Mouse (Mus musculus) kidney, postnatal 10 days (tissue): ENCODE data around the gene Gpr85.

Source experiments
- DNase-seq: peaks from one replicate; pipeline ENCODE4 v3.0.0; 2021; ENCODE audit warnings: mixed read lengths

Gpr85 gene

DNA sequence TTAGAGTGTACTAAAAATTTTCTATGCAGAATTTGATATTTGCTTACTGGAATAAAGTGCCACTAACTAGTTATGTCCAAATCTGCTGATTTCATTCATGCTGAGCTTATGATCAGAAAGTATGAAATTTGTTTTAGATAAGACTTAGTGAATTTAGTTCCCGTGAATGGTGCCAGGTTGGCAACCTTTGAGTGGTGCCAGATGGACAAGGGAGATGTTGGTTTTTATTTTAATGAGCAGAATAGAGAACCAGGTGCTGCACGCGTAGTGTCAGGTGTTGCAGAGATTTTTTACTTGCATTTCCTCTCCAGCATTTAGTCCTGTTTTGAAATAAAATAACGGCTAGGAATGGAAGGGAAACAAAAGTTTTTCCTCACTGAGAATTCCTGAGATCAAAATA is 27.6 kb downstream of the Gpr85 start:
- no peak for DNase-seq

GRCm38 (mm10) chr6:13800071-13800470 is 39.7 kb downstream of the Gpr85 start:
- no peak for DNase-seq

DNA sequence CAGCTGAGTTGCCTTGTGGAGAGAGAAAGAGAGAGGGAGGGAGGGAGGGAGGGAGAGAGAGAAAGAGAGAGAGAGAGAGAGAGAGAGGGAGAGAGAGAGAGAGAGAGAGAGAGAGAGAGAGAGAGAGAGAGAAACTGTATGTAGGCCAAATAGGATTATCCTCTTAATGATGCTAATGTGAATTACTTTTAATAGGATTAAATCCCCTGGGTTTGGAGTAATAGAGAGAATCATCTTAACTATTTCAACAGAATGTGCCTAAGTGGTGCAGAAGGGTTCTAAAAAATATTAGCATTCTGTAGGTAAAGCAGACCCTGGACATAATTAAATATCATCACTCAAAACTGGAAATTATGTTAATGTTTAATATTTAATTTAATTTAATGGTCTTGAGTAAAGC is 42.4 kb downstream of the Gpr85 start:
- DNase-seq = no peak
